Mouse (Mus musculus): ENCODE data around the gene Nprl3.
"Not testable (repeated sequence)": the region's sequence is repeated elsewhere in the genome, so short reads cannot be mapped to it uniquely, and the experiment has no call there.

Gene Nprl3

GRCm38 (mm10) chr11:32285031-32285775 lies 17.7 kb upstream of the Nprl3 start:
- DNase-seq (ENCODE audit: extremely low read depth, low read depth, low spot score), result no peak

- DNase-seq (ENCODE audit: extremely low read depth, low read depth, low spot score), result not testable (repeated sequence)
These were observed 17.1 kb upstream of the Nprl3 start for GRCm38 (mm10) chr11:32284582-32284981.

GRCm38 (mm10) chr11:32283091-32283777 lies 15.7 kb upstream of the Nprl3 start, which contains the start of gene Hba-a1:
Gene Hba-a1 (plus strand): TSS chr11:32283511.
- not testable (repeated sequence) for DNase-seq (ENCODE audit: extremely low read depth, low read depth, low spot score)

GRCm38 (mm10) chr11:32281416-32282144 lies 14.1 kb upstream of the Nprl3 start:
- no peak for DNase-seq (ENCODE audit: extremely low read depth, low read depth, low spot score)

- no peak for DNase-seq (ENCODE audit: extremely low read depth, low read depth, low spot score)
These were observed 13.1 kb upstream of the Nprl3 start for GRCm38 (mm10) chr11:32280646-32281045.

GRCm38 (mm10) chr11:32278458-32278957 lies 11.0 kb upstream of the Nprl3 start:
- no peak for DNase-seq (ENCODE audit: extremely low read depth, low read depth, low spot score)

GRCm38 (mm10) chr11:32277736-32278457 lies 10.4 kb upstream of the Nprl3 start:
- DNase-seq (ENCODE audit: extremely low read depth, low read depth, low spot score), result no peak

- no peak for DNase-seq (ENCODE audit: extremely low read depth, low read depth, low spot score)
These were observed 8.8 kb upstream of the Nprl3 start, which contains the start of gene Hba-x for GRCm38 (mm10) chr11:32276347-32276746. Gene Hba-x (plus strand): TSS chr11:32276400.

GRCm38 (mm10) chr11:32271178-32271577 lies 3.7 kb upstream of the Nprl3 start:
- no peak for DNase-seq (ENCODE audit: extremely low read depth, low read depth, low spot score)

GRCm38 (mm10) chr11:32268952-32269351 lies 1.4 kb upstream of the Nprl3 start:
- no peak for DNase-seq (ENCODE audit: extremely low read depth, low read depth, low spot score)

GRCm38 (mm10) chr11:32267964-32268363 lies 457 bp upstream of the Nprl3 start:
- DNase-seq (ENCODE audit: extremely low read depth, low read depth, low spot score), result no peak

GRCm38 (mm10) chr11:32266776-32267175 lies 731 bp downstream of the Nprl3 start:
- DNase-seq (ENCODE audit: extremely low read depth, low read depth, low spot score), result no peak

- DNase-seq (ENCODE audit: extremely low read depth, low read depth, low spot score), result no peak
These were observed 1.3 kb downstream of the Nprl3 start for GRCm38 (mm10) chr11:32266194-32266593.

- no peak for DNase-seq (ENCODE audit: extremely low read depth, low read depth, low spot score)
These were observed 2.3 kb downstream of the Nprl3 start for GRCm38 (mm10) chr11:32265117-32265738.

- no peak for DNase-seq (ENCODE audit: extremely low read depth, low read depth, low spot score)
These were observed 4.7 kb downstream of the Nprl3 start for GRCm38 (mm10) chr11:32262674-32263415.

GRCm38 (mm10) chr11:32256566-32256965 lies 10.9 kb downstream of the Nprl3 start:
- no peak for DNase-seq (ENCODE audit: extremely low read depth, low read depth, low spot score)

- DNase-seq (ENCODE audit: extremely low read depth, low read depth, low spot score), result no peak
These were observed 11.4 kb downstream of the Nprl3 start for GRCm38 (mm10) chr11:32256146-32256545.

- no peak for DNase-seq (ENCODE audit: extremely low read depth, low read depth, low spot score)
These were observed 14.4 kb downstream of the Nprl3 start for GRCm38 (mm10) chr11:32253121-32253520.

- no peak for DNase-seq (ENCODE audit: extremely low read depth, low read depth, low spot score)
These were observed 16.4 kb downstream of the Nprl3 start for GRCm38 (mm10) chr11:32250880-32251763.
